In the genomic region with DNA sequence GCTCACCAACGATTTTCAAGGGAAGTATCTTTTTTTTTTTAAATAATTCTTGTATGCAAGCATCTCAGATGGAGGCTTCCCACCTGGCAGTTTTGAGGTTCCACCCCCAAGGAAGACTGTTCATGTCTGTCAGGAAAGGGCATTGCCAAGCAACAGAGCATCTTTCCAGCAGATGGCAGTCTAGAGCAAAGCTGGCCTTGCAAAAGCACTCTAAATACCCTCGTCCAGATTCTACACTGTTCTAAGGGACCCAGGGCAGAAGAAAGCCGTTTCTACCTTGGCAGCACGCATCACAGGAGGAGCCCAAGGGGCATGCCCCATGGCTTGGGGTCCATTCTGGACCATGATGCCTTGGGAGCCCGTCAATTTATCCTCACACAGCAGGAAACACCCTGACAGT, we compare ENCODE assay signal across 9 mouse cellular contexts. TPM values are rescaled to one million over a fixed set of nuclear protein-coding genes. Genes with fewer than 3 reads are reported as not detected.
A peak's percentile ranks its signal among the peaks of the same experiment; 100 is the strongest.
DNase-seq lines count a peak whose midpoint lies in the region; ATAC-seq and TF ChIP-seq lines count a peak whose summit lies in the region.
"Had no signal": no experiment of that assay in that cellular context is flagged by ENCODE, and none has a peak within 500 bp of the region (broad histone marks: within the 10 kb centered on the region; RNA-seq: fewer than 3 reads in every experiment).

No protein-coding gene starts in this region.

- no peak overlapping the region for H3K4me3 ChIP-seq in forebrain, postnatal 0 days (ENCODE audit: low read depth, low read length)
- H3K4me3 ChIP-seq in lung, embryonic 15.5 days = no peak overlapping the region
- H3K4me3 ChIP-seq: heart, embryonic 15.5 days; stomach, embryonic 15.5 days had no signal

- peak; percentile 77 for ATAC-seq in forebrain, postnatal 0 days
- ATAC-seq in lung, embryonic 15.5 days (ENCODE audit: borderline replicate concordance, extremely low read depth, low FRiP score, low TSS enrichment) = 0 out of 2 replicates have a peak, but pooled peaks have one; percentile 29

- no peak overlapping the region for H3K4me2 ChIP-seq in forebrain, postnatal 0 days (ENCODE audit: low read depth)
- no peak overlapping the region for H3K4me2 ChIP-seq in lung, embryonic 15.5 days
- H3K4me2 ChIP-seq: heart, embryonic 15.5 days; stomach, embryonic 15.5 days had no signal

- DNase-seq in urinary bladder, postnatal 14 days (ENCODE audit: low spot score) = peak; percentile 56
- no peak for DNase-seq in urinary bladder, postnatal 10 days (ENCODE audit: low spot score)
- DNase-seq in brain, embryonic 14.5 days (ENCODE audit: low read depth) = peak; percentile 87
- peak; percentile 89 for DNase-seq in forebrain, postnatal 0 days
- DNase-seq in kidney, postnatal 4 days = peak; percentile 70 to 74
- DNase-seq in right cerebral cortex, adult 18-20 months = peak; percentile 52

- 4% methylated on average over 5 of the region's 5 CpGs for WGBS in forebrain, postnatal 0 days
- WGBS in lung, embryonic 15.5 days = 9% methylated on average over 5 of the region's 5 CpGs

- no peaks in the 10 kb centered on the region for H3K4me1 ChIP-seq in forebrain, postnatal 0 days (ENCODE audit: insufficient read depth)
- no peaks in the 10 kb centered on the region for H3K4me1 ChIP-seq in lung, embryonic 15.5 days
- H3K4me1 ChIP-seq: stomach, embryonic 15.5 days had no signal

- H3K36me3 ChIP-seq in forebrain, postnatal 0 days (ENCODE audit: insufficient read depth) = no peaks in the 10 kb centered on the region
- no peaks in the 10 kb centered on the region for H3K36me3 ChIP-seq in lung, embryonic 15.5 days
- H3K36me3 ChIP-seq: heart, embryonic 15.5 days; stomach, embryonic 15.5 days had no signal

- TF ChIP-seq CTCF in brain, embryonic 14.5 days (IDR thresholded peaks at IDR 0.05; ENCODE audit: borderline replicate concordance, extremely low read depth, insufficient read depth, insufficient read length) = peak; percentile 89
- TF ChIP-seq CTCF in forebrain, postnatal 0 days (IDR thresholded peaks at IDR 0.05; ENCODE audit: low read depth) = peak; percentile 91

- no peak overlapping the region for H3K27ac ChIP-seq in forebrain, postnatal 0 days (ENCODE audit: low read depth, low read length)
- H3K27ac ChIP-seq in lung, embryonic 15.5 days = no peak overlapping the region
- H3K27ac ChIP-seq: heart, embryonic 15.5 days; stomach, embryonic 15.5 days had no signal

- TF ChIP-seq POLR2A in brain, embryonic 14.5 days (IDR thresholded peaks at IDR 0.05; ENCODE audit: borderline replicate concordance, extremely low read depth, insufficient read depth, insufficient read length, poor library complexity, severe bottlenecking) = no peak

- no peaks in the 10 kb centered on the region for H3K9me3 ChIP-seq in forebrain, postnatal 0 days (ENCODE audit: low read length)
- no peaks in the 10 kb centered on the region for H3K9me3 ChIP-seq in lung, embryonic 15.5 days
- H3K9me3 ChIP-seq: heart, embryonic 15.5 days; stomach, embryonic 15.5 days had no signal

- H3K9ac ChIP-seq in forebrain, postnatal 0 days = no peak overlapping the region
- H3K9ac ChIP-seq in lung, embryonic 15.5 days = no peak overlapping the region
- H3K9ac ChIP-seq: heart, embryonic 15.5 days; stomach, embryonic 15.5 days had no signal

- H3K27me3 ChIP-seq in forebrain, postnatal 0 days (ENCODE audit: insufficient read depth, low read length) = no peaks in the 10 kb centered on the region
- H3K27me3 ChIP-seq in lung, embryonic 15.5 days = peaks cover 6% of the 10 kb centered on the region; the same call in 1 of the 2 replicates
- H3K27me3 ChIP-seq: stomach, embryonic 15.5 days had no signal

RNA-seq across cellular contexts. Expression of a gene that starts 12.9 kb away (rescaled TPM):
- polyA plus RNA-seq in brain, embryonic 14.5 days (2012; rRNA removed) = 0.08 TPM in 1 of 2 replicates, not detected in the other
- not detected in 2 replicates for total RNA-seq in forebrain, postnatal 0 days (2014; rRNA removed)
- polyA plus RNA-seq in forebrain, postnatal 0 days (2015; fragmentation: Nextera tagmentation; extraction: Ambion mirVana) = not detected in 2 replicates
- polyA plus RNA-seq in lung, embryonic 15.5 days (2015; fragmentation: Nextera tagmentation; extraction: Ambion mirVana) = not detected in 2 replicates
- polyA plus RNA-seq: heart, embryonic 15.5 days; stomach, embryonic 15.5 days had no signal
